Mouse (Mus musculus): ENCODE data around the gene Shpk. TPM values are rescaled to one million over a fixed set of nuclear protein-coding genes. Genes with fewer than 3 reads are reported as not detected.

Shpk gene
- 1.6 and 2.0 TPM in 2 replicates for polyA plus RNA-seq (2012; rRNA removed)
- polyA plus RNA-seq (2014; fragmentation: Nextera tagmentation; extraction: Ambion mirVana): 1.5 and 2.4 TPM in 2 replicates

- Histone ChIP-seq H3K4me1 (replicated peaks; ENCODE audit: control insufficient read depth in 2 of 2, insufficient read depth in 2 of 2, low read length in 1 of 2) (peaks cover 4 to 8% of the 10 kb centered on the region in 2 experiments), H3K27ac (peak within 1 kb of the TSS; percentile 26), H3K9me3 (ENCODE audit: control insufficient read depth, low read length) (no peaks in the 10 kb centered on the region), H3K9ac (replicated peaks) (peak within 1 kb of the TSS; percentile 88), H3K36me3 (replicated peaks; ENCODE audit: control insufficient read depth, insufficient read depth, low read depth) (no peaks in the 10 kb centered on the region), H3K4me3 (ENCODE audit: insufficient read depth in 1 of 2, low read depth in 2 of 2, low read length in 2 of 2) (peak within 1 kb of the TSS; percentile 73 to 83), H3K4me2 (ENCODE audit: low read depth) (peak within 1 kb of the TSS; percentile 81), H3K27me3 (ENCODE audit: control insufficient read depth, insufficient read depth, low read length) (no peaks in the 10 kb centered on the region)
- ATAC-seq (ENCODE audit: insufficient read depth) (peak; percentile 97), DNase-seq (ENCODE audit: low read depth in 3 of 3, low spot score in 3 of 3) (peak; percentile 93 to 95 (median 95))
- TF ChIP-seq EP300 (IDR thresholded peaks at IDR 0.05; ENCODE audit: low read depth): no peak
- TF ChIP-seq CTCF (IDR thresholded peaks at IDR 0.05; ENCODE audit: low read depth): no peak
- WGBS (ENCODE audit: insufficient replicate concordance): under 1% methylated on average over 32 of the region's 32 CpGs
Observed at GRCm38 (mm10) chr11:73199230-73199712, at the start of gene Shpk. Shpk (plus strand) TSS chr11:73199460.

GRCm38 (mm10) chr11:73155071-73155470 lies 44.2 kb upstream of the Shpk start:
- no peak overlapping the region for H3K4me2 ChIP-seq (ENCODE audit: low read depth)
- no peaks in the 10 kb centered on the region for H3K36me3 ChIP-seq (replicated peaks; ENCODE audit: control insufficient read depth, insufficient read depth, low read depth)
- TF ChIP-seq EP300 (IDR thresholded peaks at IDR 0.05; ENCODE audit: low read depth): no peak
- TF ChIP-seq CTCF (IDR thresholded peaks at IDR 0.05; ENCODE audit: low read depth): no peak
- no peak for ATAC-seq (ENCODE audit: insufficient read depth)
- 54% methylated on average over 6 of the region's 6 CpGs for WGBS (ENCODE audit: insufficient replicate concordance)
- H3K27me3 ChIP-seq (ENCODE audit: control insufficient read depth, insufficient read depth, low read length): peaks cover 9% of the 10 kb centered on the region
- DNase-seq (ENCODE audit: low read depth in 3 of 3, low spot score in 3 of 3): no peak
- H3K4me1 ChIP-seq (replicated peaks; ENCODE audit: control insufficient read depth in 2 of 2, insufficient read depth in 2 of 2, low read length in 1 of 2): no peaks in the 10 kb centered on the region
- no peaks in the 10 kb centered on the region for H3K9me3 ChIP-seq (ENCODE audit: control insufficient read depth, low read length)
- H3K4me3 ChIP-seq (ENCODE audit: insufficient read depth in 1 of 2, low read depth in 2 of 2, low read length in 2 of 2): no peak overlapping the region
- H3K9ac ChIP-seq (replicated peaks): no peak overlapping the region
- no peak overlapping the region for H3K27ac ChIP-seq

GRCm38 (mm10) chr11:73159957-73160810 lies 39.1 kb upstream of the Shpk start, which contains the start of gene P2rx5:
P2rx5 (plus strand) TSS chr11:73160421.
- DNase-seq (ENCODE audit: low read depth in 3 of 3, low spot score in 3 of 3) (no peak), ATAC-seq (ENCODE audit: insufficient read depth) (peak; percentile 37; the same call in 1 of the 2 replicates)
- H3K27ac ChIP-seq: no peak within 1 kb of the TSS
- peak within 1 kb of the TSS; percentile 17 to 38; a peak in 3 of 4 replicates for H3K4me3 ChIP-seq (ENCODE audit: insufficient read depth in 1 of 2, low read depth in 2 of 2, low read length in 2 of 2)
- 3% methylated on average over 49 of the region's 49 CpGs for WGBS (ENCODE audit: insufficient replicate concordance)
- no peaks in the 10 kb centered on the region for H3K9me3 ChIP-seq (ENCODE audit: control insufficient read depth, low read length)
- peaks cover 19% of the 10 kb centered on the region for H3K27me3 ChIP-seq (ENCODE audit: control insufficient read depth, insufficient read depth, low read length)
- peaks cover 0 to 2% of the 10 kb centered on the region in 2 experiments; a peak in 1 of 4 replicates for H3K4me1 ChIP-seq (replicated peaks; ENCODE audit: control insufficient read depth in 2 of 2, insufficient read depth in 2 of 2, low read length in 1 of 2)
- peak within 1 kb of the TSS; percentile 57 for H3K4me2 ChIP-seq (ENCODE audit: low read depth)
- H3K9ac ChIP-seq (replicated peaks): no peak within 1 kb of the TSS
- no peaks in the 10 kb centered on the region for H3K36me3 ChIP-seq (replicated peaks; ENCODE audit: control insufficient read depth, insufficient read depth, low read depth)
- TF ChIP-seq EP300 (IDR thresholded peaks at IDR 0.05; ENCODE audit: low read depth): no peak

GRCm38 (mm10) chr11:73160811-73161200 lies 38.5 kb upstream of the Shpk start:
- H3K27me3 ChIP-seq (ENCODE audit: control insufficient read depth, insufficient read depth, low read length): peaks cover 19% of the 10 kb centered on the region
- H3K36me3 ChIP-seq (replicated peaks; ENCODE audit: control insufficient read depth, insufficient read depth, low read depth): no peaks in the 10 kb centered on the region
- TF ChIP-seq CTCF (IDR thresholded peaks at IDR 0.05; ENCODE audit: low read depth): no peak
- no peak for TF ChIP-seq EP300 (IDR thresholded peaks at IDR 0.05; ENCODE audit: low read depth)

GRCm38 (mm10) chr11:73161616-73162015 lies 37.6 kb upstream of the Shpk start:
- no peak for DNase-seq (ENCODE audit: low read depth in 3 of 3, low spot score in 3 of 3)
- Histone ChIP-seq H3K36me3 (replicated peaks; ENCODE audit: control insufficient read depth, insufficient read depth, low read depth) (no peaks in the 10 kb centered on the region), H3K4me2 (ENCODE audit: low read depth) (no peak overlapping the region), H3K27ac (no peak overlapping the region), H3K9me3 (ENCODE audit: control insufficient read depth, low read length) (no peaks in the 10 kb centered on the region), H3K27me3 (ENCODE audit: control insufficient read depth, insufficient read depth, low read length) (peaks cover 19% of the 10 kb centered on the region), H3K4me1 (replicated peaks; ENCODE audit: control insufficient read depth in 2 of 2, insufficient read depth in 2 of 2, low read length in 1 of 2) (peaks cover 0 to 2% of the 10 kb centered on the region in 2 experiments; a peak in 1 of 4 replicates), H3K9ac (replicated peaks) (no peak overlapping the region), H3K4me3 (ENCODE audit: insufficient read depth in 1 of 2, low read depth in 2 of 2, low read length in 2 of 2) (no peak overlapping the region)
- WGBS (ENCODE audit: insufficient replicate concordance): 65% methylated on average over 4 of the region's 4 CpGs
- TF ChIP-seq CTCF (IDR thresholded peaks at IDR 0.05; ENCODE audit: low read depth): no peak
- TF ChIP-seq EP300 (IDR thresholded peaks at IDR 0.05; ENCODE audit: low read depth): no peak
- ATAC-seq (ENCODE audit: insufficient read depth): no peak

More at GRCm38 (mm10) chr11:73160811-73161200, 38.5 kb upstream of the Shpk start:
- no peak overlapping the region for H3K9ac ChIP-seq (replicated peaks)
- ATAC-seq (ENCODE audit: insufficient read depth): 0 out of 2 replicates have a peak, but pooled peaks have one; percentile 3
- 0 out of 4 replicates have a peak overlapping the region, but pooled peaks of 1 of the 2 experiments have one; percentile 13 for H3K4me3 ChIP-seq (ENCODE audit: insufficient read depth in 1 of 2, low read depth in 2 of 2, low read length in 2 of 2)
- 25% methylated on average over 6 of the region's 6 CpGs for WGBS (ENCODE audit: insufficient replicate concordance)
- peak overlapping the region; percentile 57 for H3K4me2 ChIP-seq (ENCODE audit: low read depth)
- H3K4me1 ChIP-seq (replicated peaks; ENCODE audit: control insufficient read depth in 2 of 2, insufficient read depth in 2 of 2, low read length in 1 of 2): peaks cover 0 to 2% of the 10 kb centered on the region in 2 experiments; a peak in 1 of 4 replicates
- H3K9me3 ChIP-seq (ENCODE audit: control insufficient read depth, low read length): no peaks in the 10 kb centered on the region
- H3K27ac ChIP-seq: no peak overlapping the region
- DNase-seq (ENCODE audit: low read depth in 3 of 3, low spot score in 3 of 3): no peak

Measured in liver, embryonic 14.5 days (tissue).